Mouse (Mus musculus) intestine, postnatal 0 days (tissue): ENCODE measurements at regions not wholly inside any gene's neighbourhood (a gene's known extent, or its start where the extent isn't known, plus 50 kb on each side); places are given as distances from the start of the nearest gene placed in this dataset.

Experiments
- ATAC-seq: fragments of 200-750 bp; cut with Nextera tagmentation; 2 replicates; pipeline ENCODE4 v1.8.0; 2017; ENCODE audit warnings: mild to moderate bottlenecking, moderate TSS enrichment, moderate library complexity
- H3K27ac ChIP-seq: fragments of 300-500 bp; sonication (generic); 2 replicates; pipeline ENCODE4 v1.5.1; 2014; ENCODE audit warnings: mild to moderate bottlenecking, low read depth, low read length, moderate library complexity
- H3K27me3 ChIP-seq: fragments of 300-500 bp; sonication (generic); replicated peaks from 2 replicates; pipeline ENCODE4 v1.6.1; 2014; ENCODE audit warnings: low read length, mixed read lengths; ENCODE audit not compliant: control insufficient read depth, insufficient read depth
- H3K36me3 ChIP-seq: fragments of 300-500 bp; sonication (generic); 2 replicates; pipeline ENCODE4 v1.6.1; 2014; ENCODE audit warnings: mild to moderate bottlenecking, moderate library complexity; ENCODE audit not compliant: control insufficient read depth, insufficient read depth
- H3K4me1 ChIP-seq: fragments of 300-500 bp; sonication (generic); replicated peaks from 2 replicates; pipeline ENCODE4 v1.6.1; 2014; ENCODE audit warnings: antibody characterized with exemption, low read length, mixed read lengths; ENCODE audit not compliant: control insufficient read depth, insufficient read depth
- H3K4me2 ChIP-seq: fragments of 300-500 bp; sonication (generic); replicated peaks from 2 replicates; pipeline ENCODE4 v1.6.1; 2014; ENCODE audit warnings: low read depth, mild to moderate bottlenecking, moderate library complexity
- H3K4me3 ChIP-seq: fragments of 300-500 bp; sonication (generic); 2 replicates; pipeline ENCODE4 v1.5.1; 2014; ENCODE audit warnings: low read depth, low read length
- H3K9ac ChIP-seq: fragments of 300-500 bp; sonication (generic); 2 replicates; pipeline ENCODE4 v1.6.1; 2014; ENCODE audit warnings: mild to moderate bottlenecking, low read depth, low read length
- H3K9me3 ChIP-seq: fragments of 300-500 bp; sonication (generic); 2 replicates; pipeline ENCODE4 v1.6.1; 2016; ENCODE audit warnings: mixed run types; ENCODE audit not compliant: control insufficient read depth
- CTCF ChIP-seq: sonication (generic); IDR thresholded peaks from 2 replicates; pipeline ENCODE4 v1.5.1; 2016; ENCODE audit warnings: low read depth, mild to moderate bottlenecking, control low read depth, antibody characterized with exemption, moderate library complexity
- WGBS: fragments of 180-500 bp; shearing (Covaris S2); extraction: QIAGEN DNeasy Blood & Tissue Kit; methylation state at CpG from one replicate; pipeline ENCODE4 v1.1.7; 2014; 5-methylcytosine and 5-hydroxymethylcytosine counted together

DNA sequence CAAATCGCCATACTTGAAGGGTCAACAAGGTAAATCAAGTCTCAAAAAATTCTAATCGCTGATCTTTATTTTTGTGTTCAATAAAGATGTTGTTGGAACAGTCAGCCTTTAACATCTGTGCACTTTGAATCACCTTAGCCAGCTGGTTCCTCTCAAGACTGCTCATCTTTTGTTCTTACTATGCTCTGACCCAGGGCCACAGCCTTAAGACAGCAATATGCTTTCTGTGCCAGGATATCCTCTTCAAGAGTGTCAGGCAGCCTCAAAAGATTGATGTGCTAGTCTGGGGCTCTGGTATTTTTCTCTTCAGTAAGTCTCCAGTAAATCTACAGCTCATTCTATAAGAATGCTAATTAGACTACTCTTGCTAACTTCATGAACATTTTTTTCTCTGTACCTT is 199.9 kb downstream of the Dph6 start:
- Histone ChIP-seq H3K4me2 (no peak overlapping the region), H3K4me1 (no peaks in the 10 kb centered on the region), H3K9me3 (no peaks in the 10 kb centered on the region), H3K9ac (no peak overlapping the region), H3K27ac (no peak overlapping the region), H3K36me3 (no peaks in the 10 kb centered on the region), H3K27me3 (no peaks in the 10 kb centered on the region), H3K4me3 (no peak overlapping the region)
- TF ChIP-seq CTCF: no peak
- ATAC-seq: no peak
- 62% methylated on average over 2 of the region's 2 CpGs for WGBS

DNA sequence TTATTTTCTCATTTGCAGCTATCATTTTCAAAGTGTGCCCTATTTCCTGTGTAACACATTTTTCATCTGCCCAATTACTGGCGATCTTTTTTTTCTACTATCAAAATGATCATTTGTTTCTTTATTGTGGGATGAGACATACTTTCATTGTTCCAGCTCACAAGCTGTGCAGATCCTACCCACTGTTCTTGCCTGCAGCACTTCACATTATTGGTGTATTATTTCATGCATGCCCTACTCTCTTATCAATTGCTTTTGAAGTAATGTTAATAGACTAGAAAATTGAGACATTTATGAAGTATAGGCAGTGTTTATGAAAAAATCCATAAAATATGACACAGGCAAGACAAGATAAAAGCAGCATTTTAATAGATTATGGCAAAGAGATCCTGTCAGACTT is 204.6 kb downstream of the Dph6 start:
- Histone ChIP-seq H3K9ac (no peak overlapping the region), H3K36me3 (no peaks in the 10 kb centered on the region), H3K27ac (no peak overlapping the region), H3K4me3 (no peak overlapping the region), H3K27me3 (no peaks in the 10 kb centered on the region), H3K9me3 (no peaks in the 10 kb centered on the region), H3K4me1 (no peaks in the 10 kb centered on the region), H3K4me2 (no peak overlapping the region)
- TF ChIP-seq CTCF: no peak
- WGBS: 90% methylated on average over 1 of the region's 1 CpGs
- no peak for ATAC-seq

DNA sequence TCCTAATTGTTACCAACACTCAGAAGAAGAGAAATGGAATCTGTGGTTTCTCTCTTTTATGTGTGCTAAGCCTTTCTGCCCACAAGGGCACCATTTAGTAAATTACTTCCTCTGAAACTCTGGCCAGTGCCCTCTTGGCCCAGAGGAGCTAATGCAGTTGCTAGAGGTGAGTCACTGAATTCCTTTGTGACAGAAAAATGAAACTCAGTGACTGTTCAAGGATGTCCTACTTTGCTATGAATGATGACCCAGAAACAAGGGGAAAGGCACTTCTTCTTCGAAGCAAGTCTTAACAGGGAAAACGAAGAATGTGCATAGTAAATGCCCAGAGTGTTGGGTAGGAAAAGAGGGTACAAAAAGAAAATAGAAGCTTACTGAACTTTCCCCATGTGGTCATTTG is 211.0 kb downstream of the Dph6 start:
- no peaks in the 10 kb centered on the region for H3K9me3 ChIP-seq
- no peak for ATAC-seq
- no peak overlapping the region for H3K4me3 ChIP-seq
- no peaks in the 10 kb centered on the region for H3K27me3 ChIP-seq
- 68% methylated on average over 2 of the region's 2 CpGs for WGBS
- no peak overlapping the region for H3K27ac ChIP-seq
- TF ChIP-seq CTCF: no peak
- H3K9ac ChIP-seq: no peak overlapping the region
- H3K4me2 ChIP-seq: no peak overlapping the region
- no peaks in the 10 kb centered on the region for H3K4me1 ChIP-seq
- no peaks in the 10 kb centered on the region for H3K36me3 ChIP-seq

DNA sequence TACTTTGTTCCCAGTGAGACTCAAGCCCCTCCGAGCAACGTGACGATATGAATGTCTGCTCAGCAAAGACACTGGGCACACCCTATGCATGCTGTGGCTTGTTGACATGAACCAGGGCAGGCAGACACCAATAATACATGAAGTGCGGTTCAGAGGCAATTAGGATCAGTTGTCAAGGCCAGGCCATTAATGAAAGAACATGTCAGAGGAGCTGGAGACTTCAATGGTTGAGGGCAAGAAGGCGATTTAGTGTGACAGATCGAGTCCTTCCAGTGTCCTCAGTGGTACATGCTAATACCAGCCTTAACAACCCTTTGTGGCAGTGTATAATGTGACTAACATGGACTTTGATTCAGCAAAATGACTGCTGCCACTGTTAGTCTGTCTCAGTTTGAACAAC is 213.8 kb downstream of the Dph6 start:
- 55% methylated on average over 6 of the region's 6 CpGs for WGBS
- ATAC-seq: no peak
- no peak overlapping the region for H3K4me3 ChIP-seq
- no peak overlapping the region for H3K9ac ChIP-seq
- no peak for TF ChIP-seq CTCF
- H3K9me3 ChIP-seq: no peaks in the 10 kb centered on the region
- H3K4me1 ChIP-seq: no peaks in the 10 kb centered on the region
- H3K27me3 ChIP-seq: no peaks in the 10 kb centered on the region
- no peak overlapping the region for H3K4me2 ChIP-seq
- H3K27ac ChIP-seq: no peak overlapping the region
- H3K36me3 ChIP-seq: no peaks in the 10 kb centered on the region

DNA sequence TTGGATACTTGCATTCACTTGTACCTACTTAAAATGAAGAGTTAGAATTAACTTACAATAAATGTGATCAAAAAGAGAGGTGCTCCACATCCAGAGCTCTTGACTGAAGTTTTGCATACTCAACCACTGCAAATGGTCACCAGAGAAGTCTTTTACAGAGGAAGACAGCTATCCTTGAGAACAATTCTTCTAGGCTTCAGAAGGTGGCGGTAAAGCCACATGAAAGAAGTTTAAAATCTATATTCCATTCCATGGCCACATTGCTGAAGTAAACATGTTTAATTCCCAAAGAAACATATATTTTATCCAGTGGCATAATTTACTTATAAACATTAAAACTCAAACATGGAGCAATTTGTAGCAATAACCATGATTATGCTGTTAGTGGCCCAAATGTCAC is 215.1 kb downstream of the Dph6 start:
- 42% methylated on average over 1 of the region's 1 CpGs for WGBS
- ATAC-seq: no peak
- TF ChIP-seq CTCF: peak; percentile 68
- Histone ChIP-seq H3K36me3 (no peaks in the 10 kb centered on the region), H3K4me2 (no peak overlapping the region), H3K4me1 (no peaks in the 10 kb centered on the region), H3K27ac (no peak overlapping the region), H3K9me3 (no peaks in the 10 kb centered on the region), H3K9ac (no peak overlapping the region), H3K4me3 (no peak overlapping the region), H3K27me3 (no peaks in the 10 kb centered on the region)

DNA sequence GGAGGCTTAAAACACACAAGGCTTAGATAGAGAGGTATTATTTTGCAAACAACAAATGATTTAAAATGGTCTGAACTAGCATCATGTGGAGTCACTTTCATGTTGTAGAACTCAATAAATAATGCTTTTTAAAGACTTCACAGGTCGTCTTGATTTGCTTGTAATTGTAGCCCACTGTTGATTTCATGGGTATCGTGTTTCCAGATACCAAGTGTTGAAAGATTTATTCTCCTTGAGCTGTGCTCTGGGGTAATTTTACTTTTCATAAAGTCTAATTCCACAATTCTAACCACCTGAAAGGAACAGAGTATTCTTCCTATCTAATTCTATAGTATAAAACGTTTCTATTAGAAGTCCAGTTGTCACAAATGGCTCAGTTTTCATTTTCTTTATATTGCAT is 216.7 kb downstream of the Dph6 start:
- H3K4me2 ChIP-seq: no peak overlapping the region
- H3K4me1 ChIP-seq: no peaks in the 10 kb centered on the region
- H3K27me3 ChIP-seq: no peaks in the 10 kb centered on the region
- no peak overlapping the region for H3K27ac ChIP-seq
- no peak for TF ChIP-seq CTCF
- no peak for ATAC-seq
- H3K4me3 ChIP-seq: no peak overlapping the region
- no peaks in the 10 kb centered on the region for H3K9me3 ChIP-seq
- H3K9ac ChIP-seq: no peak overlapping the region
- H3K36me3 ChIP-seq: no peaks in the 10 kb centered on the region
- WGBS: 50% methylated on average over 3 of the region's 3 CpGs

DNA sequence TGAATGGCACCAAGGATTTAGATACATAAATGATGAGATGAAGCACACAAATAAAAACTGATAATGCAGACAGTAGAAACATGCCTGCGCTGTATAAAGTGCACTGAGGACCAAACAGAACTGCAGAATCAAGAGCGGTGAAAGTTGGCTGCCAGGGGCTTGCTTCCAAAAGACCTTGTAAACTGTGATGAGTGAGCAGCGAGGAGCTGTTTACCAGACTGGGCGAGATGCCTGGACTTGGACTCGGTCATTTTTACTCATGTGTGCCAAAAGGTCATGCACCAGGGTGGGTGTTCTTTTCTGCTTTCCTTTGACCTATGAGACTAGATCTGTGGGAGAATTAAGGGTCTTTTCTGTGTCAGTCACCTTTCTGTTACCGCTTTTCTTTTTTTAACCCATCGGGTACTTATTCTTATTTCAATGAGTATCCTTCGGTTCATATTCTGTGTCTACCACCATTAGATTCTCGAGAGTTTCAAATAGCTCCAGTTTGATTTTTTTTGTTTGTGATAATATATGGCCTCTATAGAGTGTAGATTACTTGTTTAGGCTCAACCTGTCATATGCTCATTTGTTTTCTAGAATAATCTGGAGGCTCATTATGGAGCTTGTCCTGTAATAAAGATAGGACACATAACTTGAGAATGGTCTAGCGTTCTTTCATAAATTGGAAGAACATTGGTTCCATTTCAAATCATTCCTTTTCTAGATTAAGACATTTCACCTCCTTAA is 226.3 kb upstream of the Zfp770 start:
- no peak overlapping the region for H3K27ac ChIP-seq
- H3K4me3 ChIP-seq: no peak overlapping the region
- H3K4me2 ChIP-seq: no peak overlapping the region
- no peaks in the 10 kb centered on the region for H3K9me3 ChIP-seq
- ATAC-seq: no peak
- H3K9ac ChIP-seq: no peak overlapping the region
- TF ChIP-seq CTCF: no peak
- no peaks in the 10 kb centered on the region for H3K36me3 ChIP-seq
- no peaks in the 10 kb centered on the region for H3K4me1 ChIP-seq
- H3K27me3 ChIP-seq: no peaks in the 10 kb centered on the region
- WGBS: 75% methylated on average over 10 of the region's 10 CpGs
